Mouse (Mus musculus): Measurements from ENCODE around the gene B4galnt3. TPM values are rescaled to one million over a fixed set of nuclear protein-coding genes. Genes with fewer than 3 reads are reported as not detected.

B4galnt3 gene
- total RNA-seq, 1 experiment from 2014 or later = not detected

DNA sequence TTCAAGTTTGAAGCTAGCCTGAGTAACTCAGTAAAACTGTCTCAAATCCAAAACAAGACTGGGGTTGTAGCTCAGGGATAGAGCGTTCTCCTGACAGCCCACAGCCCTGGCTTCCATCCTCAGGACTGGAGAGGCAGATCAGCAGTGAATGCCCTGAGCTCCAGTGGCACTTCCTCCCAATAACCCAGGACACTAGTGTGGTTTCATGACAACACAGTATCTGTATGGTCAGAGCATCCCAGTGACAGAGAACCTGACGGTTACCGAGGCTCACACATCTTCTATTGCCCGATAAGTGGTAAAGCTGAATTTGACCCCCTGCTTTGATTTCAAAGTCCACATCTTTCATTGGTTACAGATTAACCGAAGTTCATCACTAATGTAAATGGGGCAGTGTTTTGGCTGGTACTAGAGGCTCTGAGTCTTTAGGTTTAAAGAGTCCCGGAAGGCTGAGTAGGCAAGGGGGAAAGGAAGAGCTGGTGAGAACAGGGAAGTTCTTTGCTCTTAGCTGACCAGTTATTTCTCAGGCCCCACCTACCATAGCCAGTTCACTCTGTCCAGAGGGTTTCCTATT is 120.2 kb downstream of the B4galnt3 start:
- ATAC-seq (replicated peaks; ENCODE audit: insufficient number of reproducible peaks, low FRiP score, low TSS enrichment, poor library complexity, severe bottlenecking) = peak; percentile 44

DNA sequence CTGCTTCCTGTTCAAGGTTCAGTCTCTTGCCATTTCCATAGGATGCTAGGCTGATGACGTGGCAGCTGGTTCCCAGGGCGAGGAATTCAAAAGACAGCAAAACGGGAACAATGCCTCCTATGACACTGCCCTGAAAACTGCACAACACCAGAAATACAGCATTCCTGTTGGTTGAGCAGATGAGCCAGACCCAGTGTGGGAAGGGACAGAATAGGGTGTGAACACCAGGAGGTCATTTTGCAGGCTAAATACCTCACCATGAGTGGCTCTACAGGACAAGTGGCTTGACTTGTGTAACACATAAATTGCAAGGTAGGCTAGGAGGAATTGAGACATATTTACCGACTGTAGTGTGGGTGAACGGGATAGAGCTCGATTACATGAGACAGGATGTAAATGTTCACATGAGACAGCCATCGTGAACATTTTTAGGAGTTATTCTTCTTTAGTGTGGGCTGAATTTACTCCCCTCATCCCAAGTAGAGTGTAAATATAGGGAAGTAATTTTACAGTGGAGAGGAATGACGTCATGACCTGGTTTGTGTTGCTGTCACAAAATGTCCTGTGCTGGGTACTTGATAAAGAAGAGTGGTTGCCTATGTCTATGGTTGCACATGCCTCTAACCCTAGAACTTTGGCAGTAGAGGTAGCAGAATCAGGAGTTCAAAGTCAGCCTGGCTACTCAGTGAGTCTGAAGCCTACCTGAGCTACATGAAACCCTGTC is 121.9 kb downstream of the B4galnt3 start:
- ATAC-seq (replicated peaks; ENCODE audit: insufficient number of reproducible peaks, low FRiP score, low TSS enrichment, poor library complexity, severe bottlenecking) = no peak

DNA sequence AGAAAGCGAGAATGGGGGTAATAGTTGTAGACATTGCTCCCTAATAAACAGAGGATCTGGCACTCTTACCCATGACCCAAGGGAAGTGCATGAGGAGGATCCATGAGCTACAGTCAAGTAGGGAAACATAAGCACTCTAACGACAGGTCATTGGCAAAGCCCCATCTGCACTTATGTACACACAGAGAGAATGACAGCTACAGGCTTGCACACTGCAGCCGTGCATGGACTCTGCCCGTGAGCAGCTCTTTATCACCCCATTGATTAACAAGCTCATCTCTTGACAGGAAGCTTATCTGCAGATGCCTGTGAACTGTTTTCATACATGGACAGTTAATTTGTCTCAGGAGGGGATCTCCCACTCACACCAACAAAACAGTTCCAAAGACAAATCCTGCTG is 126.8 kb downstream of the B4galnt3 start:
- no peak for ATAC-seq (replicated peaks; ENCODE audit: insufficient number of reproducible peaks, low FRiP score, low TSS enrichment, poor library complexity, severe bottlenecking)

DNA sequence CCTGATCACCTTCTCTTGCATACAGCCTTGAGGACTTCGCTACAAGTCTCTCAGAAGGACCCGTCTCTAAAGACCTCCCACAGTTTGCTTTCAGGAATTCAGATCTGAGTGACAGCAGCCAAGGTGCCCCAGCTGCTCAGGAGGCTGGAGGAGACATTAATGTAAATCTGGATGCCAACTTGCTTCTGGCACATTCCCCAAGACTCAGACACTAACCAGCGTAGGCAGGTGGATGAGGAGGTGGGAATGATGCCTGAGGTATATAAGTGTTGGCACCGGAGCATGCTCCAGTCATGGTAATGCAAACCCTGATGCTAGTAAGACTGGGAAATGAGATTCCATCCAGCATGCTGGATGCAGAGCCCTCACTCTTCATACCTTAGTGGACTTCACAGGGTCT is 129.6 kb downstream of the B4galnt3 start:
- no peak for ATAC-seq (replicated peaks; ENCODE audit: insufficient number of reproducible peaks, low FRiP score, low TSS enrichment, poor library complexity, severe bottlenecking)

DNA sequence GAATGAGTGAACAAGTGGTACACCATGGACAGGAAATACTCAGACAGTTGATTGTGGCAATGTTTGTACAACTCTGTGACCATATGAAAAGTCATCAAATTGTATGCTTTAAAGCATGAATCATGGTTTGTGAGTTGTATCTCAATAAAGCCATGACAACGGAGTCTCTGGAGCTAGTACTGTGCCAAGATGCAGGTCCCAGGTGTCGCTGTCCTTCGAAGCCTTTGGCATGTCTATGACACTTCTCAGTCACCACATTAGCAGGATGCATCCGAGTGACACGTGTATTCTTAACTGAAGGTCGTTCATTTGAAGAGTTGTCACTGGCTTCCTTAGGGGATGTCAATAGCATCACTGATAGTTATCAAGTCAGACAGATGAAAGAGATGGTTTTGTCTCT is 131.4 kb downstream of the B4galnt3 start:
- ATAC-seq (replicated peaks; ENCODE audit: insufficient number of reproducible peaks, low FRiP score, low TSS enrichment, poor library complexity, severe bottlenecking) = no peak

- peak; percentile 28; the same call in 1 of the 2 replicates for ATAC-seq (replicated peaks; ENCODE audit: insufficient number of reproducible peaks, low FRiP score, low TSS enrichment, poor library complexity, severe bottlenecking)
Observed at GRCm38 (mm10) chr6:120159133-120159901, 135.0 kb downstream of the B4galnt3 start.

- no peak for ATAC-seq (replicated peaks; ENCODE audit: insufficient number of reproducible peaks, low FRiP score, low TSS enrichment, poor library complexity, severe bottlenecking)
Observed at GRCm38 (mm10) chr6:120157479-120157878, 136.9 kb downstream of the B4galnt3 start.

DNA sequence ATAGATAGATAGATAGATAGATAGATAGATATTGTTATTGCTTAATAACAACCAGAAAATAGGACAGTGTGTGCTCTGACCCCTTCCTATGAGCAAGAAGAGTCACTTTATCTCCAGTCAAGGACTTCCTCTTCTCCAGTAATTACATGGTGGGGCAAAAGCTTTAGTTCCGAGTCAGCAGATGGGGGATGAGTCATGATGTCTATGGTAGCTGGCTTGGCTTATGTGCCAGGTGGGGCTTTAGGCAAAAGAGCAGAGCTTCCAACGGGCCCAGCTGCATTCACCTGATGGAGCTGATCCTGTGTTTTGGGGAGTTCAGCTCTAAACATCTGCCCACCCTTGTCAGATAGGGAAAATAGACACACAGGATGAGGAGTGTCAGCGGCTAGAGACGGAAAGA is 138.8 kb downstream of the B4galnt3 start:
- peak; percentile 33; the same call in 1 of the 2 replicates for ATAC-seq (replicated peaks; ENCODE audit: insufficient number of reproducible peaks, low FRiP score, low TSS enrichment, poor library complexity, severe bottlenecking)

- peak; percentile 53 for ATAC-seq (replicated peaks; ENCODE audit: insufficient number of reproducible peaks, low FRiP score, low TSS enrichment, poor library complexity, severe bottlenecking)
Observed at GRCm38 (mm10) chr6:120154526-120155309, 139.6 kb downstream of the B4galnt3 start.

Other genes starting within 250 kb of the B4galnt3 start
- gene Ninj2, start 201.2 kb downstream of the B4galnt3 start, total RNA-seq (2017) = 1.4 TPM in 1 of 3 replicates, not detected in the others
- gene D330020A13Rik, start 195 bp downstream of the B4galnt3 start, total RNA-seq (2017) = not detected in 3 replicates
- gene Kdm5a, start 69.6 kb upstream of the B4galnt3 start, total RNA-seq (2017) = 192 to 286 TPM (median 256 TPM) in 3 replicates
- 8.9 to 17.4 TPM (median 11.2 TPM) in 3 replicates for gene Ccdc77, start 69.8 kb upstream of the B4galnt3 start, total RNA-seq (2017)
- 155 to 206 TPM (median 192 TPM) in 3 replicates for gene Il17ra, start 168.7 kb upstream of the B4galnt3 start, total RNA-seq (2017)
- 4.9 to 12.3 TPM (median 10.3 TPM) in 3 replicates for gene Tmem121b, start 199.2 kb upstream of the B4galnt3 start, total RNA-seq (2017)
- 31.1 to 77.0 TPM (median 45.3 TPM) in 3 replicates for gene Hdhd5, start 236.8 kb upstream of the B4galnt3 start, total RNA-seq (2017)